12 mouse cellular contexts compared by ENCODE assay signal in the genomic region with DNA sequence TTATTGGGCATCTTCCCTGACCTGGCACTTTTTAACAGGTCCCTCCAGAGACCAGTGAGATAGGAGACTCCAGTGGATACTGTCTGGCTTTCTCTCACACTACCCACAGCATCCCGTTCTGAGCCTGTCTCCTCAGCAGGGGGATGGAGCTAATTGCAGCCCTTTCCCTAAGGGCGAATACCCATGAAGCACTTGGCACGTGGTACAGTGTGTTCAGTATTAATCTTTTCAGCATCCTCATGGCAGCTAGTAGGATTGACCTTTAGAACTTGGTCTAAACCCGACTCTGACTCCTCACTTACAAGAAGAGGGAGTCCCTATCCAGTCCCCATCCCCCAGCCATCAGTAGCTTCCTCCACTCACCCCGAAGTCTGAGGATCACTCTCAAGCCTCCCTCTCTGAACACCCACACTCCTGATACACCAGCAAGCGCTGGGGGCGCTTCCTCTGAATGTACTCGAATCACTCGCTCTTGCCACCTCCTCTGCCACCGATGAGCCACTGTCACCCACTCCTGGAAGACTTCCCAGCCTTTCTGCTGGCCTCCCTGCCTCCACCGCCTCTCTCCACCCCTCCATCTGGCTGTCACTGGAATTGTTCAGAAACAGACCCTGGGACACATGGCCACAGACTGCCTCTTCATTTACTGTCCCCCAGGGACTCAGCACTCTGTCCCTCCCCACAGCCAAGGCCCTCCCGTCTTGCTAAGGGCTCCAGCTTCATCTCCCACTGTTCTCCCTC. TPM values are rescaled to one million over a fixed set of nuclear protein-coding genes. Genes with fewer than 3 reads are reported as not detected.
A peak's percentile ranks its signal among the peaks of the same experiment; 100 is the strongest.
DNase-seq lines count a peak whose midpoint lies in the region; ATAC-seq and TF ChIP-seq lines count a peak whose summit lies in the region.
"Had no signal": no experiment of that assay in that cellular context is flagged by ENCODE, and none has a peak within 500 bp of the region (broad histone marks: within the 10 kb centered on the region; RNA-seq: fewer than 3 reads in every experiment).

No protein-coding gene starts in this region.

- no peaks in the 10 kb centered on the region for H3K36me3 ChIP-seq in forebrain, embryonic 12.5 days (replicated peaks)
- no peaks in the 10 kb centered on the region for H3K36me3 ChIP-seq in forebrain, embryonic 11.5 days (ENCODE audit: control insufficient read depth, insufficient read depth, low read length)
- no peaks in the 10 kb centered on the region for H3K36me3 ChIP-seq in E14TG2a.4 (ENCODE audit: insufficient read depth, low read length)
- H3K36me3 ChIP-seq: liver, embryonic 12.5 days had no signal

- H3K4me3 ChIP-seq in forebrain, embryonic 12.5 days (replicated peaks): no peak overlapping the region
- H3K4me3 ChIP-seq in forebrain, embryonic 11.5 days (ENCODE audit: low read depth, low read length): no peak overlapping the region
- H3K4me3 ChIP-seq in layer of hippocampus, adult 2 months: no peak overlapping the region
- H3K4me3 ChIP-seq in E14TG2a.4 (replicated peaks; ENCODE audit: low read length): peak overlapping the region; percentile 35; the same call in 1 of the 2 replicates
- H3K4me3 ChIP-seq: liver, embryonic 12.5 days had no signal

- ATAC-seq in forebrain, embryonic 12.5 days (ENCODE audit: low FRiP score): no peak
- ATAC-seq in forebrain, embryonic 11.5 days (replicated peaks; ENCODE audit: low FRiP score): no peak
- ATAC-seq: liver, embryonic 12.5 days had no signal

- H3K27me3 ChIP-seq in forebrain, embryonic 12.5 days: no peaks in the 10 kb centered on the region
- H3K27me3 ChIP-seq in forebrain, embryonic 11.5 days (ENCODE audit: control insufficient read depth, insufficient read depth, low read length): no peaks in the 10 kb centered on the region
- H3K27me3 ChIP-seq in E14TG2a.4 (ENCODE audit: insufficient read depth, low read length): no peaks in the 10 kb centered on the region

- TF ChIP-seq CTCF in layer of hippocampus, adult 2 months (conservative IDR thresholded peaks at IDR 0.05): peak; percentile 34
- no peak for TF ChIP-seq CTCF in E14TG2a.4 (conservative IDR thresholded peaks at IDR 0.05; ENCODE audit: low read length)

- H3K9ac ChIP-seq in forebrain, embryonic 12.5 days: no peak overlapping the region
- no peak overlapping the region for H3K9ac ChIP-seq in forebrain, embryonic 11.5 days (ENCODE audit: low read length)
- H3K9ac ChIP-seq: liver, embryonic 12.5 days had no signal

- WGBS in forebrain, embryonic 12.5 days: 63% methylated on average over 12 of the region's 12 CpGs
- 70% methylated on average over 12 of the region's 12 CpGs for WGBS in forebrain, embryonic 11.5 days

- no peak for DNase-seq in forebrain, embryonic 11.5 days (ENCODE audit: low spot score)
- peak; percentile 77 to 84 for DNase-seq in layer of hippocampus, adult 2 months (ENCODE audit: low spot score in 2 of 2)
- no peak for DNase-seq in layer of hippocampus, adult 9-10 months (ENCODE audit: low spot score)
- peak; percentile 78 to 82 for DNase-seq in layer of hippocampus, postnatal 36 days
- no peak for DNase-seq in spleen, postnatal 4 days (ENCODE audit: low spot score in 2 of 2)
- no peak for DNase-seq in urinary bladder, postnatal 4 days (ENCODE audit: low spot score in 2 of 2)
- DNase-seq: heart, postnatal 14 days; kidney, postnatal 25 days; midbrain, embryonic 14.5 days had no signal

- no peak overlapping the region for H3K4me2 ChIP-seq in forebrain, embryonic 12.5 days
- H3K4me2 ChIP-seq in forebrain, embryonic 11.5 days (ENCODE audit: low read depth, low read length, severe bottlenecking): no peak overlapping the region
- H3K4me2 ChIP-seq: liver, embryonic 12.5 days had no signal

- H3K27ac ChIP-seq in forebrain, embryonic 12.5 days: 0 out of 2 replicates have a peak overlapping the region, but pooled peaks have one; percentile 8
- H3K27ac ChIP-seq in forebrain, embryonic 11.5 days (ENCODE audit: low read depth, low read length): no peak overlapping the region
- H3K27ac ChIP-seq in layer of hippocampus, adult 2 months: peak overlapping the region; percentile 85
- H3K27ac ChIP-seq: liver, embryonic 12.5 days had no signal

- peaks cover 9% of the 10 kb centered on the region; the same call in 1 of the 2 replicates for H3K4me1 ChIP-seq in forebrain, embryonic 12.5 days
- H3K4me1 ChIP-seq in forebrain, embryonic 11.5 days (replicated peaks; ENCODE audit: control insufficient read depth, insufficient read depth, low read length): no peaks in the 10 kb centered on the region
- H3K4me1 ChIP-seq in E14TG2a.4 (replicated peaks; ENCODE audit: low read depth, low read length): peaks cover 64% of the 10 kb centered on the region
- H3K4me1 ChIP-seq: liver, embryonic 12.5 days had no signal

- no peaks in the 10 kb centered on the region for H3K9me3 ChIP-seq in forebrain, embryonic 12.5 days
- H3K9me3 ChIP-seq in forebrain, embryonic 11.5 days (ENCODE audit: control insufficient read depth, low read length): no peaks in the 10 kb centered on the region
- H3K9me3 ChIP-seq in E14TG2a.4 (ENCODE audit: low read length): no peaks in the 10 kb centered on the region
- H3K9me3 ChIP-seq: liver, embryonic 12.5 days had no signal

RNA-seq across cellular contexts. Expression of a gene that starts 8.3 kb away (rescaled TPM):
- 35.1 and 38.0 TPM in 2 replicates for polyA plus RNA-seq in forebrain, embryonic 12.5 days (2016; fragmentation: Nextera tagmentation; extraction: Ambion mirVana)
- 20.3 and 23.2 TPM in 2 replicates for polyA plus RNA-seq in forebrain, embryonic 11.5 days (2014; fragmentation: Nextera tagmentation; extraction: Ambion mirVana)
- 100 to 1,000 TPM; 150 to 156 TPM for total RNA-seq in layer of hippocampus, adult 2 months (2021)
- total RNA-seq in layer of hippocampus, postnatal 36 days (2021): 100 to 1,000 TPM; 154 to 160 TPM

RNA-seq across cellular contexts. Expression of a gene that starts 42.6 kb away (rescaled TPM):
- 68.8 and 69.4 TPM in 2 replicates for polyA plus RNA-seq in forebrain, embryonic 12.5 days (2016; fragmentation: Nextera tagmentation; extraction: Ambion mirVana)
- 31.0 and 34.8 TPM in 2 replicates for polyA plus RNA-seq in forebrain, embryonic 11.5 days (2014; fragmentation: Nextera tagmentation; extraction: Ambion mirVana)
- total RNA-seq in layer of hippocampus, adult 2 months (2021): 10 to 100 TPM; 52.0 to 55.7 TPM
- total RNA-seq in layer of hippocampus, postnatal 36 days (2021): 10 to 100 TPM; 53.6 to 60.9 TPM

Comparison
In these comparisons a context has a peak if more than half of its experiments do, and no peak if none do; other contexts are left out.
1. DNase-seq: peak in layer of hippocampus, adult 2 months (2 of 2) and layer of hippocampus, postnatal 36 days (2 of 2); none in forebrain, embryonic 11.5 days (single experiment), layer of hippocampus, adult 9-10 months (single experiment), spleen, postnatal 4 days (0 of 2) and urinary bladder, postnatal 4 days (0 of 2).